Mouse (Mus musculus) hindbrain, embryonic 14.5 days (tissue): ENCODE results near the gene Nfyb. TPM values are rescaled to one million over a fixed set of nuclear protein-coding genes. Genes with fewer than 3 reads are reported as not detected.

Experiments
- ATAC-seq: fragments of 200-750 bp; cut with Nextera tagmentation; 2 replicates; pipeline ENCODE4 v1.8.0; 2017; ENCODE audit warnings: moderate number of reproducible peaks, mild to moderate bottlenecking, moderate TSS enrichment, moderate library complexity; ENCODE audit not compliant: low FRiP score
- DNase-seq: peaks from one replicate; pipeline ENCODE4 v3.0.0-alpha.2; 2015; ENCODE audit warnings: low spot score
- H3K27ac ChIP-seq: fragments of 300-500 bp; sonication (generic); 2 replicates; pipeline ENCODE4 v1.5.1; 2014; ENCODE audit warnings: mild to moderate bottlenecking, moderate library complexity
- H3K27me3 ChIP-seq: fragments of 300-500 bp; sonication (generic); 2 replicates; pipeline ENCODE4 v1.6.1; 2014; ENCODE audit warnings: mild to moderate bottlenecking, low read length, mixed read lengths; ENCODE audit not compliant: control insufficient read depth, insufficient read depth
- H3K36me3 ChIP-seq: fragments of 300-500 bp; sonication (generic); replicated peaks from 2 replicates; pipeline ENCODE4 v1.6.1; 2014; ENCODE audit not compliant: control insufficient read depth, insufficient read depth
- H3K4me1 ChIP-seq: fragments of 300-500 bp; sonication (generic); replicated peaks from 2 replicates; pipeline ENCODE4 v1.6.1; 2014; ENCODE audit warnings: antibody characterized with exemption, low read length, mixed read lengths; ENCODE audit not compliant: control insufficient read depth, insufficient read depth
- H3K4me2 ChIP-seq: fragments of 300-500 bp; sonication (generic); replicated peaks from 2 replicates; pipeline ENCODE4 v1.6.1; 2014; ENCODE audit warnings: mild to moderate bottlenecking, moderate library complexity
- H3K4me3 ChIP-seq: fragments of 300-500 bp; sonication (generic); replicated peaks from 2 replicates; pipeline ENCODE4 v1.5.1; 2014; ENCODE audit warnings: mild to moderate bottlenecking, low read length
- H3K9ac ChIP-seq: fragments of 300-500 bp; sonication (generic); 2 replicates; pipeline ENCODE4 v1.6.1; 2014
- H3K9me3 ChIP-seq: fragments of 300-500 bp; sonication (generic); 2 replicates; pipeline ENCODE4 v1.6.1; 2016; ENCODE audit warnings: low read length; ENCODE audit not compliant: control insufficient read depth
- WGBS: fragments of 180-500 bp; shearing (Covaris S2); extraction: QIAGEN DNeasy Blood & Tissue Kit; methylation state at CpG from one replicate; pipeline ENCODE4 v1.1.7; 2014; 5-methylcytosine and 5-hydroxymethylcytosine counted together
- polyA plus RNA-seq: library from polyadenylated mRNA; unstranded; fragments of >200 nt; fragmentation: Nextera tagmentation; extraction: Ambion mirVana; gene quantifications from 2 replicates; pipeline ENCODE4 v1.2.1, GENCODE M21; 2014

The Nfyb gene
- polyA plus RNA-seq, 1 experiment from 2014 or later = 36.4 TPM

- Histone ChIP-seq H3K9me3 (no peaks in the 10 kb centered on the region), H3K27ac (no peak overlapping the region), H3K36me3 (peaks cover 98% of the 10 kb centered on the region), H3K4me2 (no peak overlapping the region), H3K27me3 (no peaks in the 10 kb centered on the region), H3K4me3 (no peak overlapping the region), H3K4me1 (peaks cover 21% of the 10 kb centered on the region), H3K9ac (no peak overlapping the region)
- no peak for ATAC-seq
- DNase-seq = no peak
- WGBS = 87% methylated on average over 9 of the region's 9 CpGs
These were observed 7.5 kb downstream of the Nfyb start for GRCm38 (mm10) chr10:82756466-82756865.

- DNase-seq = no peak
- WGBS = 94% methylated on average over 11 of the region's 11 CpGs
- H3K4me1 ChIP-seq = peaks cover 10% of the 10 kb centered on the region; the same call in 1 of the 2 replicates
These were observed 8.6 kb downstream of the Nfyb start for GRCm38 (mm10) chr10:82755213-82755890.

GRCm38 (mm10) chr10:82754642-82755041 is 9.3 kb downstream of the Nfyb start:
- H3K4me1 ChIP-seq = peaks cover 3% of the 10 kb centered on the region; the same call in 1 of the 2 replicates
- WGBS = 100% methylated on average over 1 of the region's 1 CpGs
- no peak for DNase-seq
- H3K27me3 ChIP-seq = no peaks in the 10 kb centered on the region
- peaks cover 95% of the 10 kb centered on the region for H3K36me3 ChIP-seq
- H3K4me3 ChIP-seq = no peak overlapping the region
- no peak for ATAC-seq
- no peak overlapping the region for H3K4me2 ChIP-seq
- no peaks in the 10 kb centered on the region for H3K9me3 ChIP-seq
- no peak overlapping the region for H3K27ac ChIP-seq
- no peak overlapping the region for H3K9ac ChIP-seq

More at GRCm38 (mm10) chr10:82755213-82755890, 8.6 kb downstream of the Nfyb start:
- no peaks in the 10 kb centered on the region for H3K27me3 ChIP-seq
- no peak for ATAC-seq
- H3K4me2 ChIP-seq = no peak overlapping the region
- no peak overlapping the region for H3K9ac ChIP-seq
- H3K36me3 ChIP-seq = peaks cover 99% of the 10 kb centered on the region
- no peak overlapping the region for H3K4me3 ChIP-seq
- H3K27ac ChIP-seq = no peak overlapping the region
- no peaks in the 10 kb centered on the region for H3K9me3 ChIP-seq

GRCm38 (mm10) chr10:82752921-82753320 is 11.0 kb downstream of the Nfyb start:
- H3K9me3 ChIP-seq = no peaks in the 10 kb centered on the region
- ATAC-seq (no peak), DNase-seq (no peak)
- peaks cover 95% of the 10 kb centered on the region for H3K36me3 ChIP-seq
- no peaks in the 10 kb centered on the region; the same call in 1 of the 2 replicates for H3K4me1 ChIP-seq
- no peaks in the 10 kb centered on the region for H3K27me3 ChIP-seq
- no peak overlapping the region for H3K27ac ChIP-seq
- H3K4me2 ChIP-seq = no peak overlapping the region
- 93% methylated on average over 3 of the region's 3 CpGs for WGBS
- H3K9ac ChIP-seq = no peak overlapping the region
- no peak overlapping the region for H3K4me3 ChIP-seq

- no peak overlapping the region for H3K27ac ChIP-seq
- no peak for ATAC-seq
- no peak overlapping the region for H3K4me2 ChIP-seq
- peaks cover 95% of the 10 kb centered on the region for H3K36me3 ChIP-seq
- DNase-seq = no peak
- WGBS = 93% methylated on average over 6 of the region's 6 CpGs
- H3K4me1 ChIP-seq = no peaks in the 10 kb centered on the region
- no peaks in the 10 kb centered on the region for H3K9me3 ChIP-seq
- H3K4me3 ChIP-seq = no peak overlapping the region
- no peaks in the 10 kb centered on the region for H3K27me3 ChIP-seq
- no peak overlapping the region for H3K9ac ChIP-seq
These were observed 13.2 kb downstream of the Nfyb start for GRCm38 (mm10) chr10:82750778-82751177.

GRCm38 (mm10) chr10:82746988-82747850 is 16.7 kb downstream of the Nfyb start:
- DNase-seq (no peak), ATAC-seq (no peak)
- H3K9ac ChIP-seq = no peak overlapping the region
- no peaks in the 10 kb centered on the region for H3K4me1 ChIP-seq
- no peak overlapping the region for H3K27ac ChIP-seq
- H3K4me2 ChIP-seq = no peak overlapping the region
- H3K4me3 ChIP-seq = no peak overlapping the region
- no peaks in the 10 kb centered on the region for H3K27me3 ChIP-seq
- 91% methylated on average over 15 of the region's 15 CpGs for WGBS
- H3K36me3 ChIP-seq = peaks cover 82% of the 10 kb centered on the region
- H3K9me3 ChIP-seq = no peaks in the 10 kb centered on the region

- Histone ChIP-seq H3K4me3 (no peak overlapping the region), H3K4me1 (no peaks in the 10 kb centered on the region), H3K27me3 (no peaks in the 10 kb centered on the region), H3K9ac (no peak overlapping the region), H3K27ac (no peak overlapping the region), H3K4me2 (no peak overlapping the region), H3K36me3 (peaks cover 73% of the 10 kb centered on the region), H3K9me3 (no peaks in the 10 kb centered on the region)
- 91% methylated on average over 5 of the region's 5 CpGs for WGBS
- ATAC-seq (no peak), DNase-seq (no peak)
These were observed 18.6 kb downstream of the Nfyb start for GRCm38 (mm10) chr10:82745301-82745700.

- Histone ChIP-seq H3K4me2 (no peak overlapping the region), H3K9ac (no peak overlapping the region), H3K36me3 (peaks cover 76% of the 10 kb centered on the region), H3K9me3 (no peaks in the 10 kb centered on the region), H3K27me3 (no peaks in the 10 kb centered on the region), H3K4me3 (no peak overlapping the region), H3K4me1 (no peaks in the 10 kb centered on the region), H3K27ac (no peak overlapping the region)
- no peak for DNase-seq
- WGBS = 90% methylated on average over 6 of the region's 6 CpGs
- no peak for ATAC-seq
These were observed 19.6 kb downstream of the Nfyb start for GRCm38 (mm10) chr10:82744296-82744695.

- Histone ChIP-seq H3K36me3 (peaks cover 76% of the 10 kb centered on the region), H3K4me2 (no peak overlapping the region), H3K4me3 (no peak overlapping the region), H3K9ac (no peak overlapping the region), H3K4me1 (no peaks in the 10 kb centered on the region), H3K27ac (no peak overlapping the region), H3K9me3 (no peaks in the 10 kb centered on the region), H3K27me3 (no peaks in the 10 kb centered on the region)
- DNase-seq (no peak), ATAC-seq (no peak)
- WGBS = 87% methylated on average over 1 of the region's 1 CpGs
These were observed 21.4 kb downstream of the Nfyb start for GRCm38 (mm10) chr10:82742578-82742977.
